17 mouse cellular contexts compared by ENCODE assay signal in the genomic region with DNA sequence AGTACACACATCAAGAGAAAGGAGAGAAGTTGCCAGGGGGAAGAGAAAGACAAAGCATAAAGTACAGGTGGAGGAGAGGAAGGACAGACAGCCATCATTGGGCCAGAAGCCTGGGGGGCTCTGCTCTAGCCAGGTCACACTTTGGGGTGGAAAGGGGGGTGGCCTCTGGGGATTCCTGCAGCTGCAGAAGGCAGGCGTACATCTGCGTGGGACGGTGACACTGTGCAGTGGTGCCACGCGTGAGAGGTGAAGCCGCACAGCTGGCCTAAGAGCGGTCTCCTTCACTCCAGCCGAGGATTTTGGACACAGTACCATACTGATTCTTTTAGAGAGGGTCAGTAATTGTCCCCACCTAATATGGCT. TPM values are rescaled to one million over a fixed set of nuclear protein-coding genes. Genes with fewer than 3 reads are reported as not detected.
DNase-seq lines count a peak whose midpoint lies in the region; ATAC-seq and TF ChIP-seq lines count a peak whose summit lies in the region.
"Had no signal": no experiment of that assay in that cellular context is flagged by ENCODE, and none has a peak within 500 bp of the region (broad histone marks: within the 10 kb centered on the region; RNA-seq: fewer than 3 reads in every experiment).

No protein-coding gene starts in this region.

- peak; percentile 54 for DNase-seq in cerebellum, adult 11-12 months
- DNase-seq in cerebellum, adult 2 months = no peak
- DNase-seq in gastrocnemius, adult 18-20 months (ENCODE audit: low spot score) = peak; percentile 9
- DNase-seq in gastrocnemius, postnatal 4 days (ENCODE audit: low spot score in 2 of 2) = no peak
- no peak for DNase-seq in liver, adult 2 months (ENCODE audit: extremely low read depth, low read depth, low spot score)
- DNase-seq in layer of hippocampus, postnatal 25 days (ENCODE audit: extremely low spot score in 1 of 2, low spot score in 1 of 2) = no peak
- DNase-seq: adrenal gland, postnatal 10 days; cerebellum, postnatal 36 days; forebrain, postnatal 0 days; gastrocnemius, postnatal 10 days; heart, postnatal 36 days; kidney, adult 11 months had no signal

- no peaks in the 10 kb centered on the region for H3K9me3 ChIP-seq in liver, embryonic 12.5 days (replicated peaks)
- H3K9me3 ChIP-seq: embryonic facial prominence, embryonic 10.5 days; forebrain, embryonic 13.5 days; heart, embryonic 13.5 days; hindbrain, embryonic 15.5 days had no signal

- TF ChIP-seq CTCF in cerebellum, adult 2 months (IDR thresholded peaks at IDR 0.05; ENCODE audit: borderline replicate concordance, insufficient read depth, low read depth, low read length) = no peak
- TF ChIP-seq CTCF in liver, adult 2 months (IDR thresholded peaks at IDR 0.05; ENCODE audit: low read depth, low read length) = no peak

- H3K27me3 ChIP-seq in cerebellum, adult 2 months (ENCODE audit: control insufficient read depth, insufficient read depth, low read length) = no peaks in the 10 kb centered on the region
- H3K27me3 ChIP-seq in liver, adult 2 months (ENCODE audit: control insufficient read depth, insufficient read depth, low read length) = no peaks in the 10 kb centered on the region
- no peaks in the 10 kb centered on the region for H3K27me3 ChIP-seq in liver, embryonic 12.5 days (replicated peaks)
- H3K27me3 ChIP-seq: hindbrain, embryonic 15.5 days had no signal

- H3K4me1 ChIP-seq in cerebellum, adult 2 months (ENCODE audit: control insufficient read depth, insufficient read depth, low read length) = peaks cover 54% of the 10 kb centered on the region
- peaks cover 72% of the 10 kb centered on the region for H3K4me1 ChIP-seq in liver, adult 2 months (ENCODE audit: control insufficient read depth, insufficient read depth, low read length)
- peaks cover 37% of the 10 kb centered on the region for H3K4me1 ChIP-seq in liver, embryonic 12.5 days

- TF ChIP-seq POLR2A in cerebellum, adult 2 months (IDR thresholded peaks at IDR 0.05; ENCODE audit: borderline replicate concordance, insufficient read depth, low read length) = no peak
- TF ChIP-seq POLR2A in liver, adult 2 months (IDR thresholded peaks at IDR 0.05; ENCODE audit: extremely low read depth, insufficient read depth, low read length) = no peak

- no peak overlapping the region for H3K27ac ChIP-seq in cerebellum, adult 2 months (ENCODE audit: insufficient read depth, low read length)
- H3K27ac ChIP-seq in liver, adult 2 months (replicated peaks; ENCODE audit: insufficient read depth, low read depth, low read length) = peak overlapping the region; percentile 63
- no peak overlapping the region for H3K27ac ChIP-seq in liver, embryonic 12.5 days
- H3K27ac ChIP-seq: forebrain, embryonic 13.5 days; heart, embryonic 13.5 days; hindbrain, embryonic 15.5 days had no signal

- no peak overlapping the region for H3K4me2 ChIP-seq in liver, embryonic 12.5 days
- H3K4me2 ChIP-seq: forebrain, embryonic 13.5 days; heart, embryonic 13.5 days; hindbrain, embryonic 15.5 days had no signal

- 92% methylated on average over 8 of the region's 8 CpGs for WGBS in cerebellum, adult 2 months
- 87% methylated on average over 8 of the region's 8 CpGs for WGBS in liver, adult 2 months
- 84% methylated on average over 8 of the region's 8 CpGs for WGBS in liver, embryonic 12.5 days (ENCODE audit: insufficient replicate concordance)

- peak overlapping the region; percentile 10 for H3K9ac ChIP-seq in liver, adult 2 months (ENCODE audit: low read depth, low read length)
- no peak overlapping the region for H3K9ac ChIP-seq in liver, embryonic 12.5 days
- H3K9ac ChIP-seq: forebrain, embryonic 13.5 days; forebrain, postnatal 0 days; heart, embryonic 13.5 days; hindbrain, embryonic 15.5 days had no signal

- peaks cover 46% of the 10 kb centered on the region for H3K36me3 ChIP-seq in liver, adult 2 months (ENCODE audit: control insufficient read depth, insufficient read depth, low read length)
- H3K36me3 ChIP-seq in liver, embryonic 12.5 days = peaks cover 30% of the 10 kb centered on the region
- H3K36me3 ChIP-seq: embryonic facial prominence, embryonic 10.5 days; hindbrain, embryonic 15.5 days had no signal

- no peak overlapping the region for H3K4me3 ChIP-seq in cerebellum, adult 2 months (replicated peaks; ENCODE audit: insufficient read depth, low read depth, low read length)
- no peak overlapping the region; the same call in 1 of the 2 replicates for H3K4me3 ChIP-seq in liver, adult 2 months (ENCODE audit: insufficient read depth, low read depth, low read length)
- no peak overlapping the region for H3K4me3 ChIP-seq in liver, embryonic 12.5 days
- H3K4me3 ChIP-seq: embryonic facial prominence, embryonic 10.5 days; forebrain, embryonic 13.5 days; heart, embryonic 13.5 days; hindbrain, embryonic 15.5 days had no signal

- peaks cover 31% of the 10 kb centered on the region; the same call in 1 of the 2 replicates for H3K79me2 ChIP-seq in liver, adult 2 months (ENCODE audit: control insufficient read depth, insufficient read depth, low read length)

- no peak for ATAC-seq in liver, embryonic 12.5 days
- ATAC-seq: forebrain, embryonic 13.5 days; forebrain, postnatal 0 days had no signal

RNA-seq across cellular contexts. Expression of gene H6pd, which starts 16.2 kb away (rescaled TPM):
- polyA plus RNA-seq in cerebellum, adult 2 months (2012; rRNA removed) = 11.6 and 14.1 TPM in 2 replicates
- 10 to 100 TPM; 45.5 to 56.8 TPM for total RNA-seq in gastrocnemius, adult 18-20 months (2021)
- 10 to 100 TPM; 66.0 to 71.0 TPM for total RNA-seq in gastrocnemius, postnatal 4 days (2021)
- total RNA-seq in liver, adult 2 months (2014; rRNA removed) = 121 and 187 TPM in 2 replicates
- 183 and 205 TPM in 2 replicates for polyA plus RNA-seq in liver, adult 2 months (2012; rRNA removed)
- 8.8 and 9.0 TPM in 2 replicates for polyA plus RNA-seq in liver, embryonic 12.5 days (2016; fragmentation: Nextera tagmentation; extraction: Ambion mirVana)
- total RNA-seq in layer of hippocampus, postnatal 25 days (2021) = 1 to 10 TPM; 8.8 to 9.1 TPM

RNA-seq across cellular contexts. Expression of gene Spsb1, which starts 37.8 kb away (rescaled TPM):
- 25.3 and 26.3 TPM in 2 replicates for polyA plus RNA-seq in cerebellum, adult 2 months (2012; rRNA removed)
- 1 to 10 TPM; 5.9 to 9.6 TPM for total RNA-seq in gastrocnemius, adult 18-20 months (2021)
- total RNA-seq in gastrocnemius, postnatal 4 days (2021) = 10 to 100 TPM; 22.5 to 28.0 TPM
- total RNA-seq in liver, adult 2 months (2014; rRNA removed) = 0.54 and 0.92 TPM in 2 replicates
- 0.91 and 1.3 TPM in 2 replicates for polyA plus RNA-seq in liver, adult 2 months (2012; rRNA removed)
- polyA plus RNA-seq in liver, embryonic 12.5 days (2016; fragmentation: Nextera tagmentation; extraction: Ambion mirVana) = 0.97 and 1.5 TPM in 2 replicates
- total RNA-seq in layer of hippocampus, postnatal 25 days (2021) = 10 to 100 TPM; 23.8 to 25.5 TPM

Comparison
In these comparisons a context has a peak if more than half of its experiments do, and no peak if none do; other contexts are left out.
1. DNase-seq: peak in cerebellum, adult 11-12 months (single experiment) and gastrocnemius, adult 18-20 months (single experiment); none in cerebellum, adult 2 months (0 of 2), gastrocnemius, postnatal 4 days (0 of 2), liver, adult 2 months (single experiment) and layer of hippocampus, postnatal 25 days (0 of 2).
2. RNA of gene H6pd, which starts 16.2 kb away (total RNA-seq): 121 to 187 TPM in liver, adult 2 months, 66.0 to 71.0 TPM in gastrocnemius, postnatal 4 days and 45.5 to 56.8 TPM in gastrocnemius, adult 18-20 months; 8.8 to 9.1 TPM in layer of hippocampus, postnatal 25 days; every median in the first group is over 4 times any median in the second.